Mouse (Mus musculus) retina, postnatal 7 days (tissue): ENCODE data around the gene Tmem147.

Experiments used
- DNase-seq: peaks from one replicate; pipeline ENCODE4 v3.0.0-alpha.2; 2012; ENCODE audit warnings: low read depth, low spot score

Gene Tmem147

DNA sequence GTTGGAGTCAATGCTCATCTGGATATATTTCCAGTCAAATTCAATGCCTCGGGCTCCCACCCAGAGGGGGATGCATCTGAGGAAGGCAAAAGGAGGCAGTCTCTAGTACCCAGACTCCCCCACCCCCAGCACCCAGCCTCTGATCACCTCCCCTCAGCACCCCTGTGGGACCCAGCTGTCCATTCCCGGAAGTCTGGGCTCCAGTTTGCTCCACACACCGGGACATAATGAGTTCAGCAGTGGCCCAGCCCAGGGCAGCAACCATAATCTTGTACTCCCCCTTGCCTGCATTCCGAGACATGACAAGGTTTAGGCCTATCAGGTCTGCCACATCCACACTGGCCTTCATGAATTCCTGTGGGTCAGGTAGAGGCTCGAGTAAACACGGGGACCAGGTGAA lies 1.1 kb downstream of the Tmem147 start:
- no peak for DNase-seq

GRCm38 (mm10) chr7:30723274-30723953 lies 5.9 kb downstream of the Tmem147 start:
- DNase-seq = no peak

DNA sequence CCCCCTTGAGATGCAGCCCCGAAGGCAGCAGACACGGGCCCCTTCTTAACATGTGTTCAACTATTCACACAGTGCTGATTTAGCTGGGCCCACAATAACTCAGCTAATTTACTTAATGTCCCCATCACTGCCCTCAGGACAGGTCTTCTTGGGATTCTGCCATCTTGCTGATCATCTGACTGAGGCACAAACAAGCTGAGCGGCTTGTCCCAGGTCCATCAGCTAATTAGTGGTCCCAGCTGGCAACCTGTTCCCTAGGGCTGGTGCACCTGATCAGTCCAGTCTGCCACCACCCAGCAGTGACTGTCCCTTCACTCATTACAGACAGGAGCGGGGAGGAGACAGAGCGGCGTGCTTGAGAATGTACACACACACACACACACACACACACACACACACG lies 8.1 kb downstream of the Tmem147 start:
- DNase-seq = no peak

- no peak for DNase-seq
These were observed 9.7 kb downstream of the Tmem147 start for GRCm38 (mm10) chr7:30719669-30720068.

DNA sequence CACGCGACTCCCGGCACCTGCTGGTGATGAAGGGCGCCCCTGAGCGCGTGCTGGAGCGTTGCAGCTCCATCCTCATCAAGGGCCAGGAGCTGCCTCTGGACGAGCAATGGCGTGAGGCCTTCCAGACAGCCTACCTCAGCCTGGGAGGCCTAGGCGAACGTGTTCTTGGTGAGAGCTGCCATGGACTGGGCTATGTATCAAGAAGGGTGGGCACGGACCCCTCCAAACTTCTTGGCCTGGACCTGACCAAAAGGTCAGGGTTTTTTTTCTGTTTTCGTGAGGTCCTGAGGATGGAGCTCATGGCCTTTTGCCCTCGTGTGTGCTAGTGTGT lies 11.7 kb downstream of the Tmem147 start:
- DNase-seq = no peak

DNA sequence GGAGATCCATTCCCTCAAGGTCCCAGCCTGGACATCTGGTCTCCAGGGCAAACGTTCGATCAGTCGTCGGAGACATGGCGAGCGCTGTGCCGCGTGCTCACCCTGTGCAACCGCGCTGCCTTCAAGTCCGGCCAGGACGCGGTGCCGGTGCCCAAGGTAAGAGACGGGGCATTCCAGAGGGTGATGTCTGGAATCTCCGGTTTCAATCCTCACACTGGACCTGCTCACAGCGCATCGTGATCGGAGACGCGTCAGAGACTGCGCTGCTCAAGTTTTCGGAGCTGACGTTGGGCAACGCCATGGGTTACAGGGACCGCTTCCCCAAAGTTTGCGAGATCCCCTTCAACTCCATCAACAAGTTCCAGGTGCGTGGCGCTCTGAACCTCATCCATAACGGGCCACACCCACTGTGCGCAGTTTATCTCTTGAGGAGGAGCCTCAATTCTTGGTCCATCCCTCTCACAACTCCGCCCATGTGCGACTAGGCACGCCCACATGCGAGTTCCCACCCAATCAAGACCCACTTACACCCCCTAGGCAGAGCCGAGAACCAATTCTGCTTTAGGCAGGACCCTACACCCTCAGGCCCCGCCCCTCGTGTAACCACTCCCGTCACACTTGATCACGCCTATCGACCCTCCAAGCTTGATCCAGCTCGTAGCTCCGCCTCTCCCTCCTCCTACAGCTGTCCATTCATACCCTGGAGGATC lies 12.2 kb downstream of the Tmem147 start:
- DNase-seq = no peak

GRCm38 (mm10) chr7:30711942-30712341 lies 17.4 kb downstream of the Tmem147 start, which contains the start of gene Atp4a:
TSS of gene Atp4a (plus strand) at chr7:30712209.
- DNase-seq = no peak

DNA sequence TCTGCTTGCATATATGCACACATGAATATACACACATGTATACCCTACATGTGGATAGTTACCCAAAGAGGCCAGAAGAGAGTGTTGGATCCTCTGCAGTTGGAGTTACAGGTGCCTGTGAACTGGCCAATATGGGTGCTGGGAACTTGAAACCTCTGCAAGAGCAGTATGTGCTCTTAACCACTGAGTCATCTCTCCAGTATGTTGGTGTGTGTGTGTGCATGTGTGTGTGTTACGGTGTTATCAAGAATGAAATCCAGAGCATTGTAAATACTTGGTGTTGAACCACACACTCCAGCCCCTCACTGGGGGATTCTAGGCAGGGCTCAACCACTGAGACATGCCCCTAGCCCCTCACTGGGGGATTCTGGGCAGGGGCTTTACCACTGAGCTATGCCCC lies 21.9 kb downstream of the Tmem147 start:
- DNase-seq = no peak

- no peak for DNase-seq
These were observed 23.0 kb downstream of the Tmem147 start for GRCm38 (mm10) chr7:30706214-30706882.

DNA sequence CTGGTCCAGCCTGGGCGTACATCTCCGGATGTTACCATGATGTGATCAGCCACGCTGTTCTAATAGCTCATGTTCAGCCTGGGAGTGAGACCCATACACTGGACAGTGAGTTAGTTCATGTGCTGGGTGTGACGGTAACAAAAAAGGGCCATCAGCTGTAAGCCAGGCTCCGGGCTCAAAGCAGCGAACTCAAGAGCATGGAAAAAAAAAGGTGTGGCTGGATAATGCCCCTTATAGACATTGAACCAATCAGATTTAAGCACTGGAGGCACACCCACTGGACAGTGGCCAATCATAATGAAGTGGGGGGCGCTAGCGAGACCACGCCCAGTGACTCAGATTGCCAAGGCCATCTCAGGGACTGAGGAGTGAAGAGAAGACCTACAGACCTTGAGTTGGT lies 30.8 kb downstream of the Tmem147 start, which contains the start of gene 2200002J24Rik:
2200002J24Rik (plus strand) TSS at position 338 of the 400 bp plus-strand sequence.
- DNase-seq = no peak

GRCm38 (mm10) chr7:30698101-30698500 lies 31.2 kb downstream of the Tmem147 start:
- DNase-seq = no peak

DNA sequence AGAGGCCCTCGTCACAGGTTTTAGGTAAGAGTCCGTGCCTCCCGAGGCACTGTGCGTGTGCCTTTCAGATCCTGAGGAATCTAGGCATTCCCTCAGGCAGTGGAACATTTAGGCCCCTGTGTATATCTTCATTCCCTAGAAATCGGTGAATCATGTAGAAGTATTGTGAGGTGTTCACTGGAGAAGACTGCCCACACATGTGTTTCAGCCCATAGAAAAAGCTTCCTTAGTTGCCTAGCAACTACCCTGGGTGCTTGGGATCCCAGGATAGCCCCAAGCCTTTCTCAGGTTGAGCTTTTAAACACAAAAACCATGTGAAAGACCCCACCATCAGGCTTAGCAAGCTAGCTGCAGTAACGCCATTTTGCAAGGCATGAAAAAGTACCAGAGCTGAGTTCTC lies 41.0 kb downstream of the Tmem147 start:
- no peak for DNase-seq

DNA sequence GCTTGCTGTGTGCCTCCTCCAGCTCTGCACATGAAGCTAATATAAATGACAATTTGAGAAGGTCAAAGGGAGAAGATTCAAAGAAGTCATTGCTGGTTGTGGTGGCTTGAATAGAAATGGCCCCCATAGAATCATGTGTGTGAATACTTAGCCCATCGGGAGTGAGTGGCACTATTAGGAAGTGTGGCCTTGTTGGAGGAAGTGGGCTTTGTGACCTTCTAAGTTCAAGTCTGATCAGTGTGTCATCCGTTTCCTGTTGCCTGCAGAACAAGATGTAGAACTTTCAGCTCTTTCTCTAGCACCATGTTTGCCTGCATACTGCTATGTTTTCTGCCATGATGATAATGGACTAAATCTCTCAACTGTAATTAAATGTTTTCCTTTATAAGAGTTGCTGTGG lies 45.9 kb downstream of the Tmem147 start:
- DNase-seq = no peak

DNA sequence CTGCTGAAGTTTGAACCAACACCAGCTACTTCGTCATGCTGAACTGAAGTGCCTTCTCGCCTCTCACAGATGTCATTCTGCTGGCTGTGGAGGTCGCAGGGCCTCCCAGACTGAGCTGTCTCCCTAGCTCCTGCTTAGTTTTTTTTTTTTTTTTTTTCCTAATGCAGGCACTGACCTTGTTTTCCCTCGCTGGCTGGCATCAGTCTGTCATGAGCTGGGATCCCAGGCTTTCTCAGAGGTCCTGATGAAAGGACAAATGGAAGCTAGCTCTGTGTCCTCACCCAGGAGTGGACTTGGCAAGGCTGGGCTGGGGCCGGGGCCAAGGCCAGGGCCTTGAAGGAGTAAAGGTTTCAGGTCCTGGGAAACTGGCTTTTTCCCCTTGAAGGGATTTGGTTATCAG lies 47.4 kb downstream of the Tmem147 start:
- no peak for DNase-seq

GRCm38 (mm10) chr7:30678263-30678975 lies 50.9 kb downstream of the Tmem147 start:
- no peak for DNase-seq
